Mouse (Mus musculus) liver, embryonic 13.5 days (tissue): ENCODE data around the gene Bmx. TPM values are rescaled to one million over a fixed set of nuclear protein-coding genes. Genes with fewer than 3 reads are reported as not detected.

Source experiments
- ATAC-seq: fragments of 200-750 bp; cut with Nextera tagmentation; 2 replicates; pipeline ENCODE4 v1.8.0; 2017; ENCODE audit warnings: low read depth, mild to moderate bottlenecking, moderate number of reproducible peaks, moderate library complexity
- DNase-seq: peaks from one replicate; pipeline ENCODE4 v3.0.0; 2022
- H3K27ac ChIP-seq: fragments of 300-500 bp; sonication (generic); 2 replicates; pipeline ENCODE4 v1.5.1; 2015; ENCODE audit warnings: moderate library complexity, mild to moderate bottlenecking, inconsistent platforms
- H3K27me3 ChIP-seq: fragments of 300-500 bp; sonication (generic); 2 replicates; pipeline ENCODE4 v1.6.1; 2015; ENCODE audit warnings: mild to moderate bottlenecking, inconsistent platforms
- H3K36me3 ChIP-seq: fragments of 300-500 bp; sonication (generic); 2 replicates; pipeline ENCODE4 v1.6.1; 2015; ENCODE audit warnings: mild to moderate bottlenecking, inconsistent platforms
- H3K4me1 ChIP-seq: fragments of 300-500 bp; sonication (generic); replicated peaks from 2 replicates; pipeline ENCODE4 v1.6.1; 2015; ENCODE audit warnings: inconsistent platforms
- H3K4me2 ChIP-seq: fragments of 300-500 bp; sonication (generic); 2 replicates; pipeline ENCODE4 v1.6.1; 2015; ENCODE audit warnings: inconsistent platforms, mild to moderate bottlenecking, moderate library complexity
- H3K4me3 ChIP-seq: fragments of 300-500 bp; sonication (generic); replicated peaks from 2 replicates; pipeline ENCODE4 v1.5.1; 2015; ENCODE audit warnings: mild to moderate bottlenecking, inconsistent platforms
- H3K9ac ChIP-seq: fragments of 300-500 bp; sonication (generic); 2 replicates; pipeline ENCODE4 v1.6.1; 2015; ENCODE audit warnings: mild to moderate bottlenecking, inconsistent platforms
- H3K9me3 ChIP-seq: fragments of 300-500 bp; sonication (generic); replicated peaks from 2 replicates; pipeline ENCODE4 v1.6.1; 2016; ENCODE audit warnings: inconsistent platforms
- WGBS: fragments of 180-500 bp; shearing (Covaris S2); methylation state at CpG from one replicate; pipeline ENCODE4 v1.1.7; 2015; ENCODE audit not compliant: insufficient replicate concordance; 5-methylcytosine and 5-hydroxymethylcytosine counted together
- polyA plus RNA-seq: library from polyadenylated mRNA; unstranded; fragments of >200 nt; fragmentation: Nextera tagmentation; extraction: Ambion mirVana; gene quantifications from 2 replicates; pipeline ENCODE4 v1.2.1, GENCODE M21; 2015

Gene Bmx
- polyA plus RNA-seq = 0.14 and 0.27 TPM in 2 replicates

GRCm38 (mm10) chrX:164258057-164258456 is at the start of gene Bmx:
TSS of gene Bmx (minus strand) at chrX:164258193.
- no peak within 1 kb of the TSS for H3K27ac ChIP-seq
- WGBS = 46% methylated on average over 8 of the region's 8 CpGs
- no peak within 1 kb of the TSS for H3K4me3 ChIP-seq

GRCm38 (mm10) chrX:164306250-164306649 is 48.3 kb upstream of the Bmx start:
- Histone ChIP-seq H3K9me3 (no peaks in the 10 kb centered on the region), H3K9ac (no peak overlapping the region), H3K4me2 (no peak overlapping the region), H3K27me3 (no peaks in the 10 kb centered on the region), H3K36me3 (no peaks in the 10 kb centered on the region), H3K4me3 (no peak overlapping the region), H3K4me1 (no peaks in the 10 kb centered on the region), H3K27ac (no peak overlapping the region)
- DNase-seq (no peak), ATAC-seq (no peak)
- 38% methylated on average over 2 of the region's 2 CpGs for WGBS

More at GRCm38 (mm10) chrX:164258057-164258456, at the start of gene Bmx:
- no peak within 1 kb of the TSS for H3K4me2 ChIP-seq
- H3K4me1 ChIP-seq = no peaks in the 10 kb centered on the region
- no peaks in the 10 kb centered on the region for H3K36me3 ChIP-seq
- DNase-seq = no peak
- ATAC-seq = no peak
- no peaks in the 10 kb centered on the region for H3K27me3 ChIP-seq
- no peaks in the 10 kb centered on the region for H3K9me3 ChIP-seq
- H3K9ac ChIP-seq = no peak within 1 kb of the TSS

GRCm38 (mm10) chrX:164291147-164291546 is 33.2 kb upstream of the Bmx start:
- no peaks in the 10 kb centered on the region for H3K9me3 ChIP-seq
- no peaks in the 10 kb centered on the region for H3K4me1 ChIP-seq
- no peak overlapping the region for H3K4me3 ChIP-seq
- H3K36me3 ChIP-seq = no peaks in the 10 kb centered on the region
- H3K4me2 ChIP-seq = no peak overlapping the region
- H3K9ac ChIP-seq = no peak overlapping the region
- DNase-seq (no peak), ATAC-seq (no peak)
- H3K27ac ChIP-seq = no peak overlapping the region
- H3K27me3 ChIP-seq = no peaks in the 10 kb centered on the region
- 41% methylated on average over 5 of the region's 5 CpGs for WGBS

GRCm38 (mm10) chrX:164287077-164287476 is 29.1 kb upstream of the Bmx start:
- no peak for ATAC-seq

GRCm38 (mm10) chrX:164283808-164284207 is 25.8 kb upstream of the Bmx start:
- Histone ChIP-seq H3K27me3 (0 out of 2 replicates have a peak, but pooled peaks cover 2% of the 10 kb centered on the region), H3K36me3 (no peaks in the 10 kb centered on the region), H3K9me3 (no peaks in the 10 kb centered on the region), H3K27ac (no peak overlapping the region), H3K9ac (no peak overlapping the region), H3K4me1 (no peaks in the 10 kb centered on the region), H3K4me3 (no peak overlapping the region), H3K4me2 (no peak overlapping the region)
- WGBS = 67% methylated on average over 4 of the region's 4 CpGs
- ATAC-seq (no peak), DNase-seq (no peak)

More at GRCm38 (mm10) chrX:164287077-164287476, 29.1 kb upstream of the Bmx start:
- WGBS = 53% methylated on average over 3 of the region's 3 CpGs
- H3K9me3 ChIP-seq = no peaks in the 10 kb centered on the region
- no peak overlapping the region for H3K4me3 ChIP-seq
- no peaks in the 10 kb centered on the region for H3K4me1 ChIP-seq
- no peak overlapping the region for H3K4me2 ChIP-seq
- no peak for DNase-seq
- H3K9ac ChIP-seq = no peak overlapping the region
- H3K27me3 ChIP-seq = 0 out of 2 replicates have a peak, but pooled peaks cover 2% of the 10 kb centered on the region
- H3K27ac ChIP-seq = no peak overlapping the region
- no peaks in the 10 kb centered on the region for H3K36me3 ChIP-seq

GRCm38 (mm10) chrX:164280918-164281647 is 23.1 kb upstream of the Bmx start:
- DNase-seq (no peak), ATAC-seq (peak; percentile 63)
- Histone ChIP-seq H3K36me3 (no peaks in the 10 kb centered on the region), H3K4me3 (no peak overlapping the region), H3K4me2 (no peak overlapping the region), H3K9me3 (no peaks in the 10 kb centered on the region), H3K27ac (no peak overlapping the region), H3K9ac (no peak overlapping the region), H3K4me1 (no peaks in the 10 kb centered on the region), H3K27me3 (0 out of 2 replicates have a peak, but pooled peaks cover 2% of the 10 kb centered on the region)
- WGBS = 35% methylated on average over 7 of the region's 7 CpGs

- Histone ChIP-seq H3K27me3 (no peaks in the 10 kb centered on the region), H3K9me3 (no peaks in the 10 kb centered on the region), H3K9ac (no peak overlapping the region), H3K4me3 (no peak overlapping the region), H3K27ac (no peak overlapping the region), H3K4me2 (no peak overlapping the region), H3K4me1 (no peaks in the 10 kb centered on the region), H3K36me3 (no peaks in the 10 kb centered on the region; the same call in 1 of the 2 replicates)
- DNase-seq (no peak), ATAC-seq (no peak)
- 32% methylated on average over 3 of the region's 3 CpGs for WGBS
Observed at GRCm38 (mm10) chrX:164275536-164275935, 17.5 kb upstream of the Bmx start.

- no peak overlapping the region for H3K27ac ChIP-seq
- H3K4me1 ChIP-seq = peaks cover 6% of the 10 kb centered on the region; the same call in 1 of the 2 replicates
- peak overlapping the region; percentile 77 for H3K9ac ChIP-seq
- peak overlapping the region; percentile 63 for H3K4me2 ChIP-seq
- peak overlapping the region; percentile 65 for H3K4me3 ChIP-seq
- ATAC-seq (no peak), DNase-seq (no peak)
- 69% methylated on average over 3 of the region's 3 CpGs for WGBS
- H3K9me3 ChIP-seq = no peaks in the 10 kb centered on the region
- H3K27me3 ChIP-seq = no peaks in the 10 kb centered on the region
- no peaks in the 10 kb centered on the region; the same call in 1 of the 2 replicates for H3K36me3 ChIP-seq
Observed at GRCm38 (mm10) chrX:164270603-164271002, 12.6 kb upstream of the Bmx start.

GRCm38 (mm10) chrX:164269285-164269761 is 11.3 kb upstream of the Bmx start, which contains the start of gene Pir:
TSS of gene Pir (plus strand) at chrX:164269371.
- ATAC-seq = peak; percentile 100
- Histone ChIP-seq H3K27ac (peak within 1 kb of the TSS; percentile 82), H3K4me2 (peak within 1 kb of the TSS; percentile 63), H3K4me3 (peak within 1 kb of the TSS; percentile 65), H3K9ac (peak within 1 kb of the TSS; percentile 77), H3K27me3 (no peaks in the 10 kb centered on the region; the same call in 1 of the 2 replicates), H3K9me3 (no peaks in the 10 kb centered on the region), H3K4me1 (peaks cover 6% of the 10 kb centered on the region; the same call in 1 of the 2 replicates), H3K36me3 (no peaks in the 10 kb centered on the region; the same call in 1 of the 2 replicates)
- DNase-seq = peak; percentile 82
- 10% methylated on average over 20 of the region's 20 CpGs for WGBS

GRCm38 (mm10) chrX:164264861-164265260 is 6.9 kb upstream of the Bmx start:
- peaks cover 6% of the 10 kb centered on the region; the same call in 1 of the 2 replicates for H3K4me1 ChIP-seq
- no peaks in the 10 kb centered on the region for H3K36me3 ChIP-seq
- no peak overlapping the region for H3K27ac ChIP-seq
- H3K4me3 ChIP-seq = no peak overlapping the region
- H3K9ac ChIP-seq = no peak overlapping the region
- DNase-seq (no peak), ATAC-seq (no peak)
- no peaks in the 10 kb centered on the region for H3K9me3 ChIP-seq
- no peaks in the 10 kb centered on the region; the same call in 1 of the 2 replicates for H3K27me3 ChIP-seq
- H3K4me2 ChIP-seq = no peak overlapping the region
- WGBS = 31% methylated on average over 1 of the region's 1 CpGs

GRCm38 (mm10) chrX:164262286-164262685 is 4.3 kb upstream of the Bmx start:
- Histone ChIP-seq H3K9me3 (no peaks in the 10 kb centered on the region), H3K4me1 (no peaks in the 10 kb centered on the region), H3K9ac (no peak overlapping the region), H3K36me3 (no peaks in the 10 kb centered on the region), H3K27me3 (no peaks in the 10 kb centered on the region; the same call in 1 of the 2 replicates), H3K4me3 (no peak overlapping the region), H3K27ac (no peak overlapping the region), H3K4me2 (no peak overlapping the region)
- ATAC-seq (no peak), DNase-seq (no peak)
- 40% methylated on average over 2 of the region's 2 CpGs for whole genome bisulfite sequencing
